12 mouse cellular contexts compared by ENCODE assay signal in the genomic region with DNA sequence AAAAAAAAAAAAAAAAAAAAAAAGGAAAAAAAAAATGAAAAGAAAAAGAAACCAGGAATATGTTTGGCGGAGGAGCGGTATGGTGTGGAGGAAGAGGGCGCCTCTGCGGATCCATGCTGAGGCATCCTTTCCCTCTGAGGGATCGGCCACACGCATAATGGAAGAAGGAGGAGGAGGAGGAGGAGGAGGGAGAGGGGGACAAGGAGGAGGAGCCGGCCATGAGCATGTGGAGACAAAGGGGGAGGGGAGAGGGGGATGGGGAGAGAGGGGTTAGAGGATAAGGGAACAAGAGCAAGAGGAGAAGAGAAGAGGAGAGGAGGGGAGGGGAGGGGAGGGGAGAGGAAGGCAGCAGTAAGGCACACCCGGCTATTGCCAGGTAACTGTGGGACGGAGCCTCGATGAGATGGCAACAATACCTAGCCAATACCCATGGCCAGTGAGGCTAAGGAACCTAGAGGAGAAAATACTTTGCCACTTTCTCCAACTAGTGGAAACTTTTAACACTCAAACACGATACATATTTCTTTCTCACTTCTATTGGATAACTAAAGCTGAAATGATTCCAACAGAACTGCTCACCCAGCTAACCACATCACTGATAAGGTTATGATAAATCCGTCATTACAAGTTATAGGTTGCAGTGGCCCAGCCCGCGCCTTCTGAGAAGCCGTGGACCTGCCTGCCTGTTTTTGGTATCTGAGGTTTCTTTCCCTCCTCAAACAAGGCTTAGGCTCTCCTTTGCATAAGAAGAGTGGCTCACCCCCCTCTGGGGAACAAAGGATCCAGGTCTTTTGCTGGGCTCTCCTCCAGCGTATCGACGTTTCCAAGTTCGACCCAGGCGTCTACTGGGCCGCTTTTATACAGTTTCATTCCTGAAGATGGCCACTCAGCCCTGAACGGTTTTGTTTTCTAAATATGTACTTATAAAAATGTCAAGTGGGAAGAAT. TPM values are rescaled to one million over a fixed set of nuclear protein-coding genes. Genes with fewer than 3 reads are reported as not detected.
A peak's percentile ranks its signal among the peaks of the same experiment; 100 is the strongest.
DNase-seq lines count a peak whose midpoint lies in the region; ATAC-seq and TF ChIP-seq lines count a peak whose summit lies in the region.
"Had no signal": no experiment of that assay in that cellular context is flagged by ENCODE, and none has a peak within 500 bp of the region (broad histone marks: within the 10 kb centered on the region; RNA-seq: fewer than 3 reads in every experiment).

No protein-coding gene starts in this region.

- intact Hi-C loops in heart, postnatal 25 days (cut with DNase I): no loop called here

- TF ChIP-seq CTCF in ES-Bruce4 (IDR thresholded peaks at IDR 0.05; ENCODE audit: low read depth, low read length): no peak

- H3K4me3 ChIP-seq in heart, embryonic 12.5 days: no peak overlapping the region
- H3K4me3 ChIP-seq in ES-Bruce4 (ENCODE audit: low read depth, low read length): peak overlapping the region; percentile 33
- H3K4me3 ChIP-seq in embryonic facial prominence, embryonic 15.5 days (replicated peaks): 0 out of 2 replicates have a peak overlapping the region, but pooled peaks have one; percentile 4
- H3K4me3 ChIP-seq: erythroblast, embryonic 14.5 days had no signal

- peak overlapping the region; percentile 48 for H3K4me2 ChIP-seq in heart, embryonic 12.5 days
- peak overlapping the region; percentile 12; the same call in 1 of the 2 replicates for H3K4me2 ChIP-seq in embryonic facial prominence, embryonic 15.5 days (replicated peaks)

- TF ChIP-seq EP300 in ES-Bruce4 (IDR thresholded peaks at IDR 0.05; ENCODE audit: insufficient read depth, low read depth, low read length): 0 out of 2 replicates have a peak, but pooled peaks have one; percentile 53

- H3K27me3 ChIP-seq in heart, embryonic 12.5 days (replicated peaks): peaks cover 16% of the 10 kb centered on the region
- no peaks in the 10 kb centered on the region for H3K27me3 ChIP-seq in ES-Bruce4 (ENCODE audit: control insufficient read depth, insufficient read depth, low read length, poor library complexity, severe bottlenecking)
- H3K27me3 ChIP-seq in embryonic facial prominence, embryonic 15.5 days: no peaks in the 10 kb centered on the region

- no peak for DNase-seq in heart, postnatal 25 days (ENCODE audit: low spot score)
- DNase-seq in frontal cortex, postnatal 14 days (ENCODE audit: low spot score in 2 of 2): no peak
- no peak for DNase-seq in right cerebral cortex, postnatal 10 days (ENCODE audit: low spot score in 2 of 2)
- DNase-seq in lung, adult 18-20 months: no peak
- DNase-seq: adrenal gland, postnatal 36 days; B cell, adult 2 months; lung, postnatal 36 days had no signal

- 20% methylated on average over 21 of the region's 22 CpGs for WGBS in heart, embryonic 12.5 days
- WGBS in embryonic facial prominence, embryonic 15.5 days: 30% methylated on average over 20 of the region's 22 CpGs

- TF ChIP-seq POLR2A in ES-Bruce4 (IDR thresholded peaks at IDR 0.05; ENCODE audit: insufficient read depth, low read length): no peak

- H3K4me1 ChIP-seq in heart, embryonic 12.5 days (replicated peaks): peaks cover 8% of the 10 kb centered on the region
- H3K4me1 ChIP-seq in ES-Bruce4 (ENCODE audit: control insufficient read depth, insufficient read depth, low read length): peaks cover 1% of the 10 kb centered on the region
- no peaks in the 10 kb centered on the region for H3K4me1 ChIP-seq in embryonic facial prominence, embryonic 15.5 days

- no peak overlapping the region for H3K9ac ChIP-seq in heart, embryonic 12.5 days
- peak overlapping the region; percentile 69 for H3K9ac ChIP-seq in ES-Bruce4 (ENCODE audit: low read depth, poor library complexity, severe bottlenecking)
- H3K9ac ChIP-seq in embryonic facial prominence, embryonic 15.5 days: no peak overlapping the region

- no peaks in the 10 kb centered on the region for H3K36me3 ChIP-seq in heart, embryonic 12.5 days
- H3K36me3 ChIP-seq in ES-Bruce4 (ENCODE audit: control insufficient read depth, insufficient read depth, low read length, poor library complexity, severe bottlenecking): no peaks in the 10 kb centered on the region
- H3K36me3 ChIP-seq in embryonic facial prominence, embryonic 15.5 days: no peaks in the 10 kb centered on the region

- no peak overlapping the region for H3K27ac ChIP-seq in heart, embryonic 12.5 days (ENCODE audit: poor library complexity, severe bottlenecking)
- peak overlapping the region; percentile 97 for H3K27ac ChIP-seq in ES-Bruce4 (ENCODE audit: insufficient read depth, low read length)
- H3K27ac ChIP-seq in embryonic facial prominence, embryonic 15.5 days (replicated peaks): no peak overlapping the region

- 0 out of 2 replicates have a peak, but pooled peaks cover 3% of the 10 kb centered on the region for H3K9me3 ChIP-seq in heart, embryonic 12.5 days (replicated peaks)
- no peaks in the 10 kb centered on the region; the same call in 1 of the 2 replicates for H3K9me3 ChIP-seq in ES-Bruce4 (replicated peaks; ENCODE audit: control insufficient read depth, insufficient read depth, low read length, poor library complexity, severe bottlenecking)
- H3K9me3 ChIP-seq in embryonic facial prominence, embryonic 15.5 days (replicated peaks): no peaks in the 10 kb centered on the region

- no peak for ATAC-seq in heart, embryonic 12.5 days (ENCODE audit: insufficient number of reproducible peaks, low FRiP score)
- no peak for ATAC-seq in embryonic facial prominence, embryonic 15.5 days (ENCODE audit: insufficient number of reproducible peaks, low FRiP score, low TSS enrichment, low read depth)
- peak; percentile 72 for ATAC-seq in megakaryocyte-erythroid progenitor cell, adult 5-6 weeks (replicated peaks; ENCODE audit: low FRiP score, low TSS enrichment, poor library complexity, severe bottlenecking)

RNA-seq across cellular contexts. Expression of a gene that starts 13.4 kb away (rescaled TPM):
- 27.3 and 29.7 TPM in 2 replicates for polyA plus RNA-seq in heart, embryonic 12.5 days (2016; fragmentation: Nextera tagmentation; extraction: Ambion mirVana)
- 10 to 100 TPM; 17.5 to 21.8 TPM for total RNA-seq in heart, postnatal 25 days (2021)
- polyA plus RNA-seq in ES-Bruce4 (2011; ENCODE audit: insufficient read depth, insufficient read length, low read depth, missing spikeins): 127 and 133 TPM in 2 replicates
- polyA plus RNA-seq in embryonic facial prominence, embryonic 15.5 days (2015; fragmentation: Nextera tagmentation; extraction: Ambion mirVana): 27.9 and 31.3 TPM in 2 replicates
- 95.6 and 120 TPM in 2 replicates for total RNA-seq in megakaryocyte-erythroid progenitor cell, adult 5-6 weeks (2014; fragmentation: Nextera tagmentation)
- total RNA-seq in megakaryocyte-erythroid progenitor cell, adult 5-6 weeks (2017): 25.1 and 25.6 TPM in 2 replicates
